Mouse (Mus musculus) midbrain, embryonic 14.5 days (tissue): ENCODE results near the gene Flg. TPM values are rescaled to one million over a fixed set of nuclear protein-coding genes. Genes with fewer than 3 reads are reported as not detected.

Source experiments
- ATAC-seq: fragments of 200-750 bp; cut with Nextera tagmentation; 2 replicates; pipeline ENCODE4 v1.8.0; 2017; ENCODE audit warnings: moderate number of reproducible peaks, moderate library complexity; ENCODE audit not compliant: low FRiP score, low TSS enrichment
- DNase-seq: peaks from one replicate; pipeline ENCODE4 v3.0.0-alpha.2; 2015
- H3K27ac ChIP-seq: fragments of 300-500 bp; sonication (generic); replicated peaks from 2 replicates; pipeline ENCODE4 v1.5.1; 2014; ENCODE audit warnings: mild to moderate bottlenecking, low read depth, low read length, moderate library complexity
- H3K27me3 ChIP-seq: fragments of 300-500 bp; sonication (generic); 2 replicates; pipeline ENCODE4 v1.6.1; 2014; ENCODE audit warnings: low read length, control low read depth, mixed read lengths; ENCODE audit not compliant: control insufficient read depth, insufficient read depth
- H3K36me3 ChIP-seq: fragments of 300-500 bp; sonication (generic); 2 replicates; pipeline ENCODE4 v1.6.1; 2014; ENCODE audit warnings: low read length, control low read depth; ENCODE audit not compliant: control insufficient read depth, insufficient read depth
- H3K4me1 ChIP-seq: fragments of 300-500 bp; sonication (generic); 2 replicates; pipeline ENCODE4 v1.6.1; 2014; ENCODE audit warnings: mild to moderate bottlenecking, antibody characterized with exemption, low read length, control low read depth; ENCODE audit not compliant: control insufficient read depth, insufficient read depth
- H3K4me2 ChIP-seq: fragments of 300-500 bp; sonication (generic); 2 replicates; pipeline ENCODE4 v1.6.1; 2014; ENCODE audit warnings: mild to moderate bottlenecking, low read length, moderate library complexity
- H3K4me3 ChIP-seq: fragments of 300-500 bp; sonication (generic); replicated peaks from 2 replicates; pipeline ENCODE4 v1.5.1; 2014; ENCODE audit warnings: low read depth, low read length
- H3K9ac ChIP-seq: fragments of 300-500 bp; sonication (generic); replicated peaks from 2 replicates; pipeline ENCODE4 v1.6.1; 2014; ENCODE audit warnings: mild to moderate bottlenecking, low read length, moderate library complexity
- H3K9me3 ChIP-seq: fragments of 300-500 bp; sonication (generic); 2 replicates; pipeline ENCODE4 v1.6.1; 2016; ENCODE audit warnings: low read length, control low read depth, mixed read lengths; ENCODE audit not compliant: control insufficient read depth
- WGBS: fragments of 180-500 bp; shearing (Covaris S2); extraction: QIAGEN DNeasy Blood & Tissue Kit; methylation state at CpG from one replicate; pipeline ENCODE4 v1.1.7; 2014; 5-methylcytosine and 5-hydroxymethylcytosine counted together
- polyA plus RNA-seq: library from polyadenylated mRNA; unstranded; fragments of >200 nt; fragmentation: Nextera tagmentation; extraction: Ambion mirVana; gene quantifications from 2 replicates; pipeline ENCODE4 v1.2.1, GENCODE M21; 2014

Gene Flg
- not detected in 2 replicates for polyA plus RNA-seq

DNA sequence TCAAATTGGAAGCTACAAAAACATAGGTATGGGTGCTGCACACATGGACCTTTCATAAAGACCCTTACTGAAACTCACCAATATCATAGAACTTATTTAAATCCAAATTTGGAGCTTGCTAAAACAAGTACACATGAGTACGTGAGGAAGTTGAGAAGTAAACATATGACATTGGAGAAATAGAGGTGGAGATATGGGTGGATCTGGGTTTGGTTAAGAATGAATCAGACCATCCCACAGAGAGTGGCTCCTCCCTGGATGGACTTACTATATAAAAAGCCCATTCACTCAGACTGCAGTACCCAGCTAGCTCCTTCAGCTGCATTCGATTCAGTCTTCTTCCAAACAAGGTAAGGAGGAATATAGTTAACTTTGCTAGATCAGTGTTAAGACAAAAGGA, at the start of gene Flg:
Gene Flg, plus strand, starts transcription at position 301 of the 400 bp plus-strand sequence.
- no peaks in the 10 kb centered on the region for H3K27me3 ChIP-seq
- ATAC-seq, result no peak

DNA sequence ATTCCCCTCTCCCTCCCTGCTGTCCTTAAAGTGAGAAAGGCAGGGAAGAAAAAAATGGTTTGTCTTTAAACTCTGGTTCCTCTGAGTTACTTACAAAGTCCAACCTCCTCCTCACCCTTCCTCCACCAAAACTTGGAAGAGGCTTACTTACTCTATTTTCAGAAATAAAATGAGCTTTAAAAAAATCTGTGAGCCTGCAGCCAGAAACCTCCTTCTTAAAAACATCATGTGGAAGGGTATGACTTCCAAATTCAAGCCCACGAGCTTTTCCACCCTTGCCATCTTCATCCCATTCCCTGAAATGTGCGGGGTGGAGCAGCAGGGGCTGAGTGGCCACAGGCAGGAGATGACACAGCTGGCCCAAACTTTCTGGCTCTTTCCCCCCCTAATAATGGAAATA, 24.2 kb downstream of the Flg start:
- Histone ChIP-seq H3K4me2 (no peak overlapping the region), H3K4me3 (no peak overlapping the region), H3K36me3 (no peaks in the 10 kb centered on the region), H3K27me3 (no peaks in the 10 kb centered on the region), H3K27ac (no peak overlapping the region), H3K4me1 (no peaks in the 10 kb centered on the region), H3K9ac (no peak overlapping the region), H3K9me3 (no peaks in the 10 kb centered on the region)
- WGBS, result 89% methylated on average over 2 of the region's 2 CpGs
- ATAC-seq, result no peak
- DNase-seq, result no peak

More for the DNA sequence above, at the start of gene Flg:
- Histone ChIP-seq H3K4me1 (no peaks in the 10 kb centered on the region), H3K9ac (no peak within 1 kb of the TSS), H3K27ac (no peak within 1 kb of the TSS), H3K9me3 (no peaks in the 10 kb centered on the region), H3K4me2 (no peak within 1 kb of the TSS), H3K36me3 (no peaks in the 10 kb centered on the region), H3K4me3 (no peak within 1 kb of the TSS)
- no peak for DNase-seq
- WGBS, result 95% methylated on average over 2 of the region's 2 CpGs

DNA sequence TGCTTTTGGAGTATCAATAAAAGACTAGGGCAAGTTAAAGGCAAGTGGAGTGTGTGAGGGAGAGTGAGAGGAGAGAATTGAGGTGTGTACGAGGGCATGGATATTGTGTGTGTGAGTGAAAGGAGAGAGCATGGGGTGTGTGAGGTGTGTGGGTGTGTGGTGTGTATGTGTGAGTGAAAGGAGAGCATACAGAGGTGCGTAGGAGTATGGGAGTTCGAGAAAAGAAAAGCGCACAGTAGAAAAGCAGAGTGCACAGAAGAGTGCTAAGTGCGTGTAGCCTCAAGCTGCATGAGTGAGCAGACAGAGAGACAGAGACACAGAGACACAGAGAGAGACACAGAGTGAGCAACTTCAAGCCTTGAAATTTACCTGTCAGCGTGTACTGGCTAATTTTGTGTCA, 26.5 kb downstream of the Flg start:
- H3K9ac ChIP-seq, result no peak overlapping the region
- no peaks in the 10 kb centered on the region for H3K9me3 ChIP-seq
- WGBS, result 90% methylated on average over 6 of the region's 6 CpGs
- no peak overlapping the region for H3K4me3 ChIP-seq
- no peak overlapping the region for H3K27ac ChIP-seq
- H3K4me2 ChIP-seq, result no peak overlapping the region
- no peak for DNase-seq
- no peaks in the 10 kb centered on the region for H3K4me1 ChIP-seq
- no peak for ATAC-seq
- H3K27me3 ChIP-seq, result no peaks in the 10 kb centered on the region
- H3K36me3 ChIP-seq, result no peaks in the 10 kb centered on the region

DNA sequence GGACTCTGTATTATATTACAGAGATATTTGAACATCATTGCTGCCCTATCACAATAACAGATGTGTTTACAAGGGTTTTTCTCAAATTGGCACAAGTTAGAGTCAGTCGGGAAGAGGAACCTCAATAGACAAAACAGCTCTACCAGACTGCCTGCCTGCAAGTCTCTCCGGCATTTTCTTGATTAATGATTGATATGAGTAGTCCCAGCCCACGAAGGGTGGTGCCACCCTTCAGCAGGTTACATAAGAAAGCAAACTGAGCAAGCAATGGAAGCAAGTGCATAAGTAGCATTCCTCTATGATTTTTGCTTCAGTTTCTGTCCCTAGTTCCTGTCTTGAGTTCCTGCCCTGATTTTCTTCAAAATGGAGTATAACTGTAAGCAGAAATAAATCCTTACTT, 28.6 kb downstream of the Flg start:
- ATAC-seq, result no peak
- Histone ChIP-seq H3K27ac (no peak overlapping the region), H3K9ac (no peak overlapping the region), H3K4me1 (no peaks in the 10 kb centered on the region), H3K4me2 (no peak overlapping the region), H3K27me3 (no peaks in the 10 kb centered on the region), H3K36me3 (no peaks in the 10 kb centered on the region), H3K4me3 (no peak overlapping the region), H3K9me3 (no peaks in the 10 kb centered on the region)
- DNase-seq, result no peak
- 77% methylated on average over 3 of the region's 3 CpGs for WGBS

DNA sequence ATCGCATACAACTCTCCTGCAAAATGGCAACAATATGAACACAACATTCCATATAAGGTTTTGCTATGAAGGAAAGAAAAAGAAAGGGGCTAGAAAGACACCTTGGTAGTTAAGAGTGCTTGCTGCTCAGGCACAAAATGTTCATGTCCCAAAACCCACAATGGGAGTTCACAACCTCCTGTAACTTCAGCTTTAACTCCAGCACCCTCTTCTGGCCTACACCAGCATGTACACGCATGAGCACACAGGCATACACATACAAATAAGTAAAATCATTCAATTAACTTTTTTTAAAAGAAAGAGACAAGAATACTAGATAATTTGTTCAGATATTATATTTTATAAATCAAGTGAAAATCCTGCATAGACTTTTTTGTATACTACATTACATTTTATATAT, 32.8 kb downstream of the Flg start:
- Histone ChIP-seq H3K9me3 (no peaks in the 10 kb centered on the region), H3K36me3 (no peaks in the 10 kb centered on the region), H3K4me3 (no peak overlapping the region), H3K4me2 (no peak overlapping the region), H3K27ac (no peak overlapping the region), H3K9ac (no peak overlapping the region), H3K27me3 (no peaks in the 10 kb centered on the region), H3K4me1 (no peaks in the 10 kb centered on the region)
- DNase-seq, result no peak
- 81% methylated on average over 2 of the region's 2 CpGs for WGBS
- ATAC-seq, result no peak

DNA sequence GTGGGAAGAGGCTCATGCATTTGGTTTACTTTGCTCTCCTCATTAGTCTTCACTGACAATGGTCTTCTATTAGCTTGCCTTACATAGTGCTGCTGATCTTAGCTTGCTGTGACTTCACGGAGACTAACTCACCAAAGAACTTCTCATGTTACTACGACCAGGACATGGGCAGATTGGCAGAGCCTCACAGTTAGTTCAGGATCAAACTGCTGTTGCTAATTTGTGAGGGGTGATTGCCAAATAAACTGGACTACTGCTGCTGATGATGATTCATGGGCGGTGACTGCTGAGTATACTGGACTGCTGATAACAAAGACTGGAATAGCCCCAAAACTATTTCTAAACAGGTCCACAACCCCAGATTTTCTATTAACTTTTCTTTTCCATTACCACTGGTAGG, 38.0 kb downstream of the Flg start:
- Histone ChIP-seq H3K4me1 (no peaks in the 10 kb centered on the region), H3K4me2 (no peak overlapping the region), H3K4me3 (no peak overlapping the region), H3K27me3 (no peaks in the 10 kb centered on the region), H3K9me3 (no peaks in the 10 kb centered on the region), H3K9ac (no peak overlapping the region), H3K27ac (no peak overlapping the region), H3K36me3 (no peaks in the 10 kb centered on the region)
- ATAC-seq, result no peak
- no peak for DNase-seq
- WGBS, result 75% methylated on average over 3 of the region's 3 CpGs

DNA sequence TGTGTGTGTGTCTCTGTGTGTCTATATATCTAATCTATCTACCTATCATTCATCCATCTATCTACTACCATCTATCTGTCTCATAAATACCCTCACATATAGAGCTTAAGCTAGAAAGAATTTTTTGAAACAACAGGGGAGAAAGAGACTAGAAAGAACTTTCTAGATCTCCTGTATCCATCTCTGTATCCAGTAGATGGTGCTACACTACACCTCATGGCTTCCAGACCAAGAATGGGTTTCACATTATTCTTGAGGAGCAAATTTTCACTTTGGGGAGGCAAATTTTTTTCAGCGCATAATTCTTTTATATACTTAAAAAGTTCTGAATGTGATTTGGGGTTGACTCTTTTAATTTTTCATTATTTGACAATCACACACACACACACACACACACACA, 41.1 kb downstream of the Flg start:
- ATAC-seq, result no peak
- DNase-seq, result no peak
- WGBS, result 93% methylated on average over 1 of the region's 1 CpGs

DNA sequence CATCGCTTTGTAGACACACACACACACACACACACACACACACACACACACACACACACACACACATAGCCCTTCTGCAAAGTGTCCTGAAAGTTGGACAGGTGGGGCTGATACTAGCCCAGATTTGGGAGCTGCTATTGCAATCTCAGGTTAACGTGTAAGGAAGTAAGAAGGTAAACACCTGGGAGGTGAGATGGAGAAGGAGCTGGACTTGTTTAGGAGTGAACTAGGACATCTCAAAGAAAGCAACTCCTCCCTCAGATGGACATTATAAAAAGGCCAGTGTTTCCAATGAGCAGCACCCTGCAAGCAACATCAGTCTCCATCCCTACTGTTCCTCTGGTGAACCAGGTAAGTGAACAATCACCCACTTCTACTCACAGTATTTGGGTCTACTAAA, 46.1 kb downstream of the Flg start, which contains the start of gene Hrnr:
Gene Hrnr, plus strand, starts transcription at position 301 of the 400 bp plus-strand sequence.
- no peak within 1 kb of the TSS for H3K4me2 ChIP-seq
- H3K36me3 ChIP-seq, result no peaks in the 10 kb centered on the region
- H3K4me3 ChIP-seq, result no peak within 1 kb of the TSS
- no peak within 1 kb of the TSS for H3K27ac ChIP-seq
- H3K27me3 ChIP-seq, result no peaks in the 10 kb centered on the region
- ATAC-seq, result no peak
- WGBS, result 88% methylated on average over 2 of the region's 2 CpGs
- H3K4me1 ChIP-seq, result no peaks in the 10 kb centered on the region
- no peak within 1 kb of the TSS for H3K9ac ChIP-seq
- H3K9me3 ChIP-seq, result no peaks in the 10 kb centered on the region
- DNase-seq, result no peak

More for the DNA sequence above, 41.1 kb downstream of the Flg start:
- Histone ChIP-seq H3K36me3 (no peaks in the 10 kb centered on the region), H3K4me3 (no peak overlapping the region), H3K27ac (no peak overlapping the region), H3K9me3 (no peaks in the 10 kb centered on the region), H3K4me1 (no peaks in the 10 kb centered on the region), H3K4me2 (no peak overlapping the region), H3K9ac (no peak overlapping the region), H3K27me3 (no peaks in the 10 kb centered on the region)

DNA sequence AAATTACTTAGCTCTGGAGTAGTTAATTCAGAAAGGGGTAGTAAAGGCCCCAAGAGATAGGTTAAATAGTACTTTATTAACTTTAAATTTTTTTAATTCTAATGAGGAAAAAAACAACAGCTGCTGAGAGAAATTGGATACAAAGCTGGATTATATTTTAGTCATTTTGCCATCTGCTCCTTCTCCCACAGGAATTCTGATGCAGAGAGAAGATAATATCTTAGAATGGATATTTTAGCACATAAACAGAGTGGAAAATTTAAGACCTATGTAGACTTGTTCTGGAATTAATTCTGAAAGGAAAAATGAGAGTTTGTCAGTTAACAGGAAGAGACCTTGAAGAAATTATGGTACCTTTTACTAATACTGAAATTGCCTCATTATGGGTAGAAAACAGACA, 64.4 kb downstream of the Flg start:
- H3K4me3 ChIP-seq, result no peak overlapping the region
- DNase-seq (peak; percentile 3), ATAC-seq (no peak)
- no peaks in the 10 kb centered on the region for H3K36me3 ChIP-seq
- H3K27ac ChIP-seq, result no peak overlapping the region
- H3K27me3 ChIP-seq, result no peaks in the 10 kb centered on the region
- no peaks in the 10 kb centered on the region for H3K9me3 ChIP-seq
- H3K4me1 ChIP-seq, result no peaks in the 10 kb centered on the region
- no peak overlapping the region for H3K9ac ChIP-seq
- no peak overlapping the region for H3K4me2 ChIP-seq
